Mouse (Mus musculus) CH12.LX (cell line): ENCODE data around the gene Alkbh3. TPM values are rescaled to one million over a fixed set of nuclear protein-coding genes. Genes with fewer than 3 reads are reported as not detected.
A peak's percentile ranks its signal among the peaks of the same experiment; 100 is the strongest.

ENCODE experiments used
- DNase-seq: peaks from one replicate; pipeline ENCODE4 v3.0.0-alpha.2; 2013; ENCODE audit errors: extremely low read depth
- H3K27ac ChIP-seq: 2 replicates; pipeline ENCODE4 v1.5.1; 2012; ENCODE audit warnings: low read depth, mild to moderate bottlenecking, control low read depth, moderate library complexity; ENCODE audit not compliant: insufficient read depth
- H3K27me3 ChIP-seq: replicated peaks from 2 replicates; pipeline ENCODE3; 2012; ENCODE audit warnings: inconsistent platforms
- H3K36me3 ChIP-seq, 2 experiments: replicated peaks in 1 of 2; 2 replicates each; pipeline versions ENCODE3 to v1.6.1; 2012; ENCODE audit warnings: inconsistent platforms in 1 of 2, low read length in 1 of 2, mild to moderate bottlenecking in 1 of 2, mixed read lengths in 1 of 2, moderate library complexity in 1 of 2; ENCODE audit not compliant: control insufficient read depth in 1 of 2, insufficient read depth in 1 of 2
- H3K4me1 ChIP-seq, 2 experiments: 2 replicates each; pipeline ENCODE4 v1.6.1; 2012; ENCODE audit warnings: inconsistent platforms in 1 of 2, moderate library complexity in 1 of 2; ENCODE audit not compliant: insufficient read depth in 2 of 2, control insufficient read depth in 1 of 2
- H3K4me2 ChIP-seq: 2 replicates; pipeline ENCODE4 v1.6.1; 2012; ENCODE audit warnings: low read depth, mild to moderate bottlenecking, control low read depth; ENCODE audit not compliant: poor library complexity, insufficient read depth, severe bottlenecking
- H3K4me3 ChIP-seq, 3 experiments: fragments of 150-350 bp in 1 of 3; sonication (generic) in 1 of 3; replicated peaks in 1 of 3; 2 replicates each; pipeline versions ENCODE3 to v1.5.1; 2011 to 2012; ENCODE audit warnings: low read depth in 2 of 3, low read length in 2 of 3, mild to moderate bottlenecking in 2 of 3, moderate library complexity in 2 of 3, control low read depth in 1 of 3, improper control_type of control experiment in 1 of 3, inconsistent platforms in 1 of 3, mixed read lengths in 1 of 3; ENCODE audit not compliant: poor library complexity in 1 of 3
- H3K79me2 ChIP-seq: replicated peaks from 2 replicates; pipeline ENCODE4 v1.6.1; 2012; ENCODE audit warnings: mild to moderate bottlenecking, moderate library complexity; ENCODE audit not compliant: control insufficient read depth, poor library complexity, insufficient read depth, severe bottlenecking; ENCODE audit errors: extremely low read depth
- H3K9ac ChIP-seq: 2 replicates; pipeline ENCODE4 v1.6.1; 2012; ENCODE audit warnings: low read depth, mild to moderate bottlenecking, control low read depth, moderate library complexity; ENCODE audit not compliant: insufficient read depth
- H3K9me3 ChIP-seq: replicated peaks from 2 replicates; pipeline ENCODE3; 2012; ENCODE audit warnings: low read length, inconsistent platforms, mixed read lengths
- CTCF ChIP-seq, 2 experiments: IDR thresholded peaks in 1 of 2; conservative IDR thresholded peaks in 1 of 2; 2 replicates each; pipeline ENCODE4 v1.5.1; 2011 to 2012; ENCODE audit warnings: low read depth in 2 of 2, low read length in 2 of 2, improper control_type of control experiment in 1 of 2, inconsistent platforms in 1 of 2, mild to moderate bottlenecking in 1 of 2, moderate library complexity in 1 of 2
- E2F4 ChIP-seq: IDR thresholded peaks from 2 replicates; pipeline ENCODE4 v1.6.1; 2011; ENCODE audit warnings: low read depth, low read length, improper control_type of control experiment; ENCODE audit not compliant: insufficient replicate concordance
- EP300 ChIP-seq: IDR thresholded peaks from 2 replicates; pipeline ENCODE4 v1.6.1; 2011; ENCODE audit warnings: low read length, improper control_type of control experiment
- ETS1 ChIP-seq: conservative IDR thresholded peaks from 2 replicates; pipeline ENCODE4 v1.6.1; 2012; ENCODE audit warnings: low read depth, mild to moderate bottlenecking, inconsistent platforms, low read length, improper control_type of control experiment, moderate library complexity
- IRF4 ChIP-seq: IDR thresholded peaks from 2 replicates; pipeline ENCODE4 v1.6.1; 2014; ENCODE audit warnings: low read depth, mild to moderate bottlenecking, inconsistent platforms, low read length, improper control_type of control experiment
- JUND ChIP-seq: conservative IDR thresholded peaks from 2 replicates; pipeline ENCODE4 v1.6.1; 2011; ENCODE audit warnings: low read depth, low read length, improper control_type of control experiment
- KAT2A ChIP-seq: IDR thresholded peaks from 2 replicates; pipeline ENCODE4 v1.6.1; 2012; ENCODE audit warnings: low read length, improper control_type of control experiment, inconsistent platforms; ENCODE audit not compliant: insufficient replicate concordance
- MAZ ChIP-seq: IDR thresholded peaks from 2 replicates; pipeline ENCODE4 v1.6.1; 2012; ENCODE audit warnings: low read depth, mild to moderate bottlenecking, inconsistent platforms, low read length, improper control_type of control experiment, moderate library complexity
- MXI1 ChIP-seq: IDR thresholded peaks from 2 replicates; pipeline ENCODE4 v1.6.1; 2011; ENCODE audit warnings: mild to moderate bottlenecking, low read depth, low read length, improper control_type of control experiment
- MYC ChIP-seq: IDR thresholded peaks from 2 replicates; pipeline ENCODE4 v1.6.1; 2011; ENCODE audit warnings: low read depth, mild to moderate bottlenecking, improper control_type of control experiment, low read length
- NELFE ChIP-seq: IDR thresholded peaks from 2 replicates; pipeline ENCODE4 v1.6.1; 2011; ENCODE audit warnings: low read depth, low read length, improper control_type of control experiment
- PAX5 ChIP-seq: IDR thresholded peaks from 2 replicates; pipeline ENCODE4 v1.6.1; 2012; ENCODE audit warnings: low read length, inconsistent platforms, mixed read lengths
- POLR2AphosphoS2 ChIP-seq: IDR thresholded peaks from 2 replicates; pipeline ENCODE4 v1.6.1; 2011; ENCODE audit warnings: low read depth, low read length, improper control_type of control experiment
- RAD21 ChIP-seq: IDR thresholded peaks from 2 replicates; pipeline ENCODE4 v1.6.1; 2011; ENCODE audit warnings: low read depth, mild to moderate bottlenecking, low read length, improper control_type of control experiment, moderate library complexity
- SIN3A ChIP-seq: IDR thresholded peaks from 2 replicates; pipeline ENCODE4 v1.6.1; 2012; ENCODE audit warnings: low read length, improper control_type of control experiment, inconsistent platforms
- SMC3 ChIP-seq: IDR thresholded peaks from 2 replicates; pipeline ENCODE4 v1.6.1; 2011; ENCODE audit warnings: low read depth, low read length, improper control_type of control experiment
- TBP ChIP-seq: conservative IDR thresholded peaks from 2 replicates; pipeline ENCODE4 v1.6.1; 2011; ENCODE audit warnings: low read depth, low read length, improper control_type of control experiment
- UBTF ChIP-seq: IDR thresholded peaks from 2 replicates; pipeline ENCODE4 v1.6.1; 2012; ENCODE audit warnings: low read depth, mild to moderate bottlenecking, inconsistent platforms, low read length, improper control_type of control experiment, moderate library complexity
- USF1 ChIP-seq: IDR thresholded peaks from 2 replicates; pipeline ENCODE4 v1.6.1; 2014; ENCODE audit warnings: low read depth, mild to moderate bottlenecking, inconsistent platforms, low read length, improper control_type of control experiment
- USF2 ChIP-seq: conservative IDR thresholded peaks from 2 replicates; pipeline ENCODE4 v1.6.1; 2011; ENCODE audit warnings: low read depth, low read length, improper control_type of control experiment
- ZC3H11A ChIP-seq: IDR thresholded peaks from 2 replicates; pipeline ENCODE4 v1.6.1; 2012; ENCODE audit warnings: low read depth, mild to moderate bottlenecking, inconsistent platforms, low read length, improper control_type of control experiment
- ZMIZ1 ChIP-seq: IDR thresholded peaks from 2 replicates; pipeline ENCODE4 v1.6.1; 2012; ENCODE audit warnings: low read depth, mild to moderate bottlenecking, inconsistent platforms, low read length, improper control_type of control experiment
- dilution Hi-C: fragments of 300-500 bp; cut with MboI; formaldehyde crosslinking; loops from 2 replicates; pipeline ENCODE4 v1.14.3; 2020; ENCODE audit warnings: low sequenced_read_pairs; ENCODE audit not compliant: extremely low pct_unique_long_range_greater_than_20kb, extremely low pct_ligation_motif_present
- in situ Hi-C: fragments of 300-500 bp; cut with MboI; formaldehyde crosslinking; loops from 3 replicates; pipeline ENCODE4 v1.14.3; 2019; ENCODE audit warnings: low sequenced_read_pairs, low pct_ligation_motif_present, low pct_unique_long_range_greater_than_20kb, mixed read lengths
- polyA plus RNA-seq: library from polyadenylated mRNA; unstranded; fragments of >175 nt; gene quantifications from 2 replicates; pipeline ENCODE4 v1.2.1, GENCODE M21; 2012; ENCODE audit warnings: low read depth; ENCODE audit not compliant: insufficient read length
- total RNA-seq, 2 experiments: library from RNA; depleted of rRNA; stranded (reverse); fragments of 300-350 nt in 1 of 2; fragments of >200 nt in 1 of 2; gene quantifications; 2 replicates each; pipeline ENCODE4 v1.2.3; 2012 to 2014

Gene Alkbh3
- total and polyA plus RNA-seq, 3 experiments = 53.3 to 69.5 (median 57.9) TPM

GRCm38 (mm10) chr2:94044174-94044573 lies 33.6 kb upstream of the Alkbh3 start:
- H3K27me3 ChIP-seq = no peaks in the 10 kb centered on the region
- in situ Hi-C loops (loop anchor here (25.0 kb wide), 1 partner anchor 243 kb away; no protein-coding TSS in a partner anchor), dilution Hi-C loops (no loop called here)
- TF ChIP-seq MXI1 (no peak), IRF4 (no peak), JUND (no peak), RAD21 (no peak), ETS1 (no peak), USF2 (no peak), NELFE (no peak)
- H3K9me3 ChIP-seq = no peaks in the 10 kb centered on the region
- H3K9ac ChIP-seq = no peak overlapping the region
- peaks cover 11 to 69% of the 10 kb centered on the region in 2 experiments for H3K36me3 ChIP-seq
- no peaks in the 10 kb centered on the region; the same call in 1 of the 2 replicates for H3K79me2 ChIP-seq
- peaks cover 5 to 20% of the 10 kb centered on the region in 2 experiments; a peak in 3 of 4 replicates for H3K4me1 ChIP-seq
- DNase-seq = no peak
- no peak overlapping the region for H3K4me2 ChIP-seq
- H3K27ac ChIP-seq = no peak overlapping the region
- no peak overlapping the region for H3K4me3 ChIP-seq

- Histone ChIP-seq H3K4me1 (peaks cover 5 to 20% of the 10 kb centered on the region in 2 experiments; a peak in 3 of 4 replicates), H3K27me3 (no peaks in the 10 kb centered on the region), H3K4me2 (no peak overlapping the region)
- dilution Hi-C loops = no loop called here
- TF ChIP-seq EP300 = no peak
- TF ChIP-seq, all 38 proteins: peak for 0
- H3K36me3 ChIP-seq = peaks cover 11 to 70% of the 10 kb centered on the region in 2 experiments
- no peaks in the 10 kb centered on the region; the same call in 1 of the 2 replicates for H3K79me2 ChIP-seq
- H3K9ac ChIP-seq = no peak overlapping the region
- peak; percentile 8 for DNase-seq
- no peaks in the 10 kb centered on the region for H3K9me3 ChIP-seq
- in situ Hi-C loops = loop anchor here (25.0 kb wide), 1 partner anchor 244 kb away; no protein-coding TSS in a partner anchor
- H3K27ac ChIP-seq = no peak overlapping the region
- H3K4me3 ChIP-seq = no peak overlapping the region
Observed at GRCm38 (mm10) chr2:94043662-94044061, 33.1 kb upstream of the Alkbh3 start.

GRCm38 (mm10) chr2:94042461-94042860 lies 31.9 kb upstream of the Alkbh3 start:
- Histone ChIP-seq H3K4me2 (no peak overlapping the region), H3K79me2 (no peaks in the 10 kb centered on the region; the same call in 1 of the 2 replicates), H3K27me3 (no peaks in the 10 kb centered on the region), H3K4me3 (no peak overlapping the region), H3K36me3 (peaks cover 11 to 75% of the 10 kb centered on the region in 2 experiments), H3K4me1 (peaks cover 5 to 20% of the 10 kb centered on the region in 2 experiments; a peak in 3 of 4 replicates), H3K27ac (no peak overlapping the region), H3K9me3 (no peaks in the 10 kb centered on the region), H3K9ac (no peak overlapping the region)
- in situ Hi-C loops = loop anchor here (25.0 kb wide), 1 partner anchor 245 kb away; no protein-coding TSS in a partner anchor
- TF ChIP-seq USF1 = no peak
- TF ChIP-seq SMC3 = no peak
- TF ChIP-seq POLR2AphosphoS2 = no peak
- TF ChIP-seq NELFE = no peak
- no peak for TF ChIP-seq ZMIZ1
- TF ChIP-seq UBTF = no peak
- TF ChIP-seq MAZ = no peak
- no peak for TF ChIP-seq CTCF (conservative IDR thresholded peaks at IDR 0.05 in 1 of 2, IDR thresholded peaks at IDR 0.05 in 1 of 2; ENCODE audit: low read depth in 2 of 2, low read length in 2 of 2)
- no peak for TF ChIP-seq ZC3H11A
- no peak for TF ChIP-seq MYC
- TF ChIP-seq PAX5 = no peak
- TF ChIP-seq E2F4 = no peak
- TF ChIP-seq KAT2A = no peak
- TF ChIP-seq TBP = no peak
- no peak for TF ChIP-seq ETS1
- TF ChIP-seq SIN3A = no peak
- dilution Hi-C loops = no loop called here
- DNase-seq = no peak
